Mouse (Mus musculus): ENCODE results near the gene Fam213b.

- TF ChIP-seq GATA1 (IDR thresholded peaks at IDR 0.05; ENCODE audit: low read length): no peak
- no peak for TF ChIP-seq TAL1 (IDR thresholded peaks at IDR 0.05; ENCODE audit: low read length)
Observed at GRCm38 (mm10) chr4:154927899-154928337, 29.0 kb upstream of the Fam213b start.
